Mouse (Mus musculus) 3134 (cell line): Measurements from ENCODE around the gene Map3k20.

ENCODE experiments used
- DNase-seq: peaks from one replicate; pipeline ENCODE4 v3.0.0-alpha.2; 2011; ENCODE audit warnings: low spot score; ENCODE audit not compliant: insufficient read length; ENCODE audit errors: extremely low read depth

The Map3k20 gene

GRCm38 (mm10) chr2:72278247-72278873 is 7.1 kb upstream of the Map3k20 start:
- DNase-seq = no peak

GRCm38 (mm10) chr2:72280524-72280923 is 4.9 kb upstream of the Map3k20 start:
- no peak for DNase-seq

GRCm38 (mm10) chr2:72281971-72282370 is 3.5 kb upstream of the Map3k20 start:
- DNase-seq = no peak

- DNase-seq = no peak
Measured at GRCm38 (mm10) chr2:72282733-72283132, 2.7 kb upstream of the Map3k20 start.

- no peak for DNase-seq
Measured at GRCm38 (mm10) chr2:72284689-72285088, 748 bp upstream of the Map3k20 start.

GRCm38 (mm10) chr2:72285888-72286661 is 638 bp downstream of the Map3k20 start:
- peak; percentile 69 for DNase-seq

GRCm38 (mm10) chr2:72287142-72287541 is 1.7 kb downstream of the Map3k20 start:
- DNase-seq = no peak

- DNase-seq = peak; percentile 62
Measured at GRCm38 (mm10) chr2:72288932-72289534, 3.6 kb downstream of the Map3k20 start.

- DNase-seq = no peak
Measured at GRCm38 (mm10) chr2:72291103-72291502, 5.7 kb downstream of the Map3k20 start.

- no peak for DNase-seq
Measured at GRCm38 (mm10) chr2:72292573-72292972, 7.1 kb downstream of the Map3k20 start.

- no peak for DNase-seq
Measured at GRCm38 (mm10) chr2:72294994-72295393, 9.6 kb downstream of the Map3k20 start.

GRCm38 (mm10) chr2:72296984-72297715 is 11.7 kb downstream of the Map3k20 start:
- DNase-seq = no peak

GRCm38 (mm10) chr2:72297716-72298082 is 12.3 kb downstream of the Map3k20 start:
- DNase-seq = no peak

- no peak for DNase-seq
Measured at GRCm38 (mm10) chr2:72298406-72298805, 13.0 kb downstream of the Map3k20 start.

- peak; percentile 65 for DNase-seq
Measured at GRCm38 (mm10) chr2:72301194-72301916, 15.9 kb downstream of the Map3k20 start.

- DNase-seq = no peak
Measured at GRCm38 (mm10) chr2:72305738-72306137, 20.3 kb downstream of the Map3k20 start.

- DNase-seq = peak; percentile 49
Measured at GRCm38 (mm10) chr2:72308351-72308750, 22.9 kb downstream of the Map3k20 start.

- no peak for DNase-seq
Measured at GRCm38 (mm10) chr2:72308981-72309380, 23.5 kb downstream of the Map3k20 start.

GRCm38 (mm10) chr2:72311486-72311885 is 26.0 kb downstream of the Map3k20 start:
- DNase-seq = no peak

GRCm38 (mm10) chr2:72313312-72313711 is 27.9 kb downstream of the Map3k20 start:
- no peak for DNase-seq

- no peak for DNase-seq
Measured at GRCm38 (mm10) chr2:72318421-72318820, 33.0 kb downstream of the Map3k20 start.
